Mouse (Mus musculus) intestine, embryonic 16.5 days (tissue): ENCODE measurements at regions not wholly inside any gene's neighbourhood (a gene's known extent, or its start where the extent isn't known, plus 50 kb on each side); places are given as distances from the start of the nearest gene placed in this dataset.

Experiments
- ATAC-seq: fragments of 200-750 bp; cut with Nextera tagmentation; 2 replicates; pipeline ENCODE4 v1.8.0; 2017; ENCODE audit warnings: moderate TSS enrichment, moderate library complexity
- H3K27ac ChIP-seq: fragments of 300-500 bp; sonication (generic); 2 replicates; pipeline ENCODE4 v1.5.1; 2014; ENCODE audit warnings: mild to moderate bottlenecking, low read length
- H3K27me3 ChIP-seq: fragments of 300-500 bp; sonication (generic); replicated peaks from 2 replicates; pipeline ENCODE4 v1.6.1; 2014; ENCODE audit warnings: low read length, control low read depth, mixed read lengths; ENCODE audit not compliant: control insufficient read depth, insufficient read depth
- H3K36me3 ChIP-seq: fragments of 300-500 bp; sonication (generic); 2 replicates; pipeline ENCODE4 v1.6.1; 2014; ENCODE audit warnings: low read length, control low read depth; ENCODE audit not compliant: control insufficient read depth, insufficient read depth
- H3K4me1 ChIP-seq: fragments of 300-500 bp; sonication (generic); 2 replicates; pipeline ENCODE4 v1.6.1; 2014; ENCODE audit warnings: low read length, control low read depth, mixed read lengths; ENCODE audit not compliant: control insufficient read depth, insufficient read depth
- H3K4me2 ChIP-seq: fragments of 300-500 bp; sonication (generic); 2 replicates; pipeline ENCODE4 v1.6.1; 2014; ENCODE audit warnings: low read depth, low read length, control low read depth
- H3K4me3 ChIP-seq: fragments of 300-500 bp; sonication (generic); 2 replicates; pipeline ENCODE4 v1.5.1; 2014; ENCODE audit warnings: mild to moderate bottlenecking, low read length
- H3K9ac ChIP-seq: fragments of 300-500 bp; sonication (generic); 2 replicates; pipeline ENCODE4 v1.6.1; 2014; ENCODE audit warnings: low read depth, low read length
- H3K9me3 ChIP-seq: fragments of 300-500 bp; sonication (generic); 2 replicates; pipeline ENCODE4 v1.6.1; 2016; ENCODE audit warnings: low read length, control low read depth; ENCODE audit not compliant: control insufficient read depth
- WGBS: fragments of 180-500 bp; shearing (Covaris S2); extraction: QIAGEN DNeasy Blood & Tissue Kit; methylation state at CpG from one replicate; pipeline ENCODE4 v1.1.7; 2014; 5-methylcytosine and 5-hydroxymethylcytosine counted together

GRCm38 (mm10) chr11:64267547-64267946, 167.6 kb upstream of the Hs3st3a1 start:
- Histone ChIP-seq H3K4me1 (no peaks in the 10 kb centered on the region), H3K27ac (no peak overlapping the region), H3K27me3 (no peaks in the 10 kb centered on the region), H3K36me3 (no peaks in the 10 kb centered on the region), H3K4me2 (no peak overlapping the region), H3K9ac (no peak overlapping the region), H3K4me3 (no peak overlapping the region), H3K9me3 (no peaks in the 10 kb centered on the region)
- WGBS, result 56% methylated on average over 5 of the region's 5 CpGs
- no peak for ATAC-seq

DNA sequence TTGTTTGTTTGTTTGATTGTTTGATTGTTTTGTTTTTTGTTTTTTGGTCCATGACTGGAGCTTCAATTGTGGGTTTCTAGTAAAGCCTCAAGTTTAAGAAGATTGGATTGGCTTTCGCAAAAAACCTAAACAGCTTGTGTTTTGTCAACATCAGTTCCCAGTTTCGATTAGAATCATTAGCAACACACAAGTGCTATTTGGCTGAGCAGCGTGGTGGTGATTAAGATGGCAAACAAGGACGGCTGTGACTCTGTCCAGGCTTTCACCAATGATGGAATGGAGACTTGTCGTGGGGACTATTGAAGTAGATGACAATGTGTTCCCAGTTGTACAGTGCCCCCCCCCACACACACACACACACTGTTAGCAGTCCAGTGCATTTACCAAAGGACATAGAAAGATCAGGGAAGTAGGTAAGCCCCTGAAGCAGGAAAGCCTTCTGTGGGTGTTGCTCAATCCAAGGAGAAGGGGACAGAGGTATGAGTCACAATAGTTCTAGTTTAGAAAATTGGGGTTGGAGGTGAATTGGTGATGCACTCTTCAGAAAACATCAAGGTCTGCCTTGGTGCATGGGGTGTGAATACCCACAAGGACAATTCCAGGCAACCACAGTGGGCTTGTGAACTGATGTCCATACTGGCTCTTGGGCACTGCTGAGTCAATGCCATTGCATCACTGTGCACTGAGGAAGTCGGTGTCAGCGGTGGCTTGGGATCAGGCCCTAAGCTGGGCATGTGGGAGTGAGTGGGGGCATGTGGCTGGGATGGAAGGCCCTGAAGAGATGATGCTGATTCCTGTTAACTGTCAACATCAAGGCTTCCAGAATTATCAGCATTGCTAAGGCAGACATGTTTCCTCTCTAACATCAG, 174.5 kb upstream of the Cox10 start:
- H3K4me3 ChIP-seq, result no peak overlapping the region
- no peaks in the 10 kb centered on the region for H3K36me3 ChIP-seq
- H3K9me3 ChIP-seq, result no peaks in the 10 kb centered on the region; the same call in 1 of the 2 replicates
- no peak overlapping the region for H3K27ac ChIP-seq
- H3K9ac ChIP-seq, result no peak overlapping the region
- no peak for ATAC-seq
- H3K4me1 ChIP-seq, result no peaks in the 10 kb centered on the region
- WGBS, result 77% methylated on average over 7 of the region's 7 CpGs
- no peaks in the 10 kb centered on the region for H3K27me3 ChIP-seq
- H3K4me2 ChIP-seq, result no peak overlapping the region

GRCm38 (mm10) chr11:64236873-64237272, 157.6 kb upstream of the Cox10 start:
- no peak overlapping the region for H3K27ac ChIP-seq
- no peak overlapping the region for H3K9ac ChIP-seq
- H3K4me1 ChIP-seq, result no peaks in the 10 kb centered on the region
- no peaks in the 10 kb centered on the region for H3K36me3 ChIP-seq
- H3K9me3 ChIP-seq, result no peaks in the 10 kb centered on the region
- ATAC-seq, result no peak
- H3K4me2 ChIP-seq, result no peak overlapping the region
- WGBS, result 78% methylated on average over 4 of the region's 4 CpGs
- no peaks in the 10 kb centered on the region for H3K27me3 ChIP-seq
- no peak overlapping the region for H3K4me3 ChIP-seq

- no peak overlapping the region for H3K4me2 ChIP-seq
- H3K9ac ChIP-seq, result no peak overlapping the region
- no peak overlapping the region for H3K27ac ChIP-seq
- H3K36me3 ChIP-seq, result no peaks in the 10 kb centered on the region
- no peak for ATAC-seq
- H3K4me3 ChIP-seq, result no peak overlapping the region
- H3K9me3 ChIP-seq, result no peaks in the 10 kb centered on the region
- no peaks in the 10 kb centered on the region for H3K4me1 ChIP-seq
- WGBS, result 68% methylated on average over 4 of the region's 4 CpGs
- H3K27me3 ChIP-seq, result no peaks in the 10 kb centered on the region
These were observed 150.8 kb upstream of the Cox10 start for GRCm38 (mm10) chr11:64230071-64230470.

GRCm38 (mm10) chr11:64220888-64221287, 141.6 kb upstream of the Cox10 start:
- Histone ChIP-seq H3K4me3 (no peak overlapping the region), H3K9ac (no peak overlapping the region), H3K4me1 (no peaks in the 10 kb centered on the region), H3K4me2 (no peak overlapping the region), H3K27me3 (no peaks in the 10 kb centered on the region), H3K27ac (no peak overlapping the region), H3K9me3 (no peaks in the 10 kb centered on the region), H3K36me3 (no peaks in the 10 kb centered on the region)
- WGBS, result 94% methylated on average over 4 of the region's 4 CpGs
- ATAC-seq, result no peak

DNA sequence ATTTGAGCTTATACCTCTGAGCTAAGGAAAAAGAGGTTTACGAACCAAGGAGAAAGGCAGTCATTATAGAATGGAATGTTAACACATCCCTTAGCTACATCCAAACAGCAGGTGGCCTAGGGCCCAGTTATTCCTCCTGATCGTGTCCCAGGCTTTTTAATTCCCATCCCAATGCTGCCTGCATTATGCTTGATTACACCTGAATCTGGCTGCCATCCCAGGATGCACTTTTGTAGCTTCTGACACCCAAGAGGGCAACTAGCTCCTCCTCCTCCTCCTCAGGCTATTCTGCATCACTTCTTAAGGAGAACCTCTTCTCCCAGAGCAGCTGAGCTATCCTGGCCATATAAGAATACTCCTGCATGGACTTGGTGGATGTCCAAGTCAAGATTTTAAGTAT, 137.9 kb upstream of the Cox10 start:
- Histone ChIP-seq H3K9ac (no peak overlapping the region), H3K4me2 (no peak overlapping the region), H3K27me3 (no peaks in the 10 kb centered on the region), H3K36me3 (no peaks in the 10 kb centered on the region), H3K9me3 (no peaks in the 10 kb centered on the region), H3K4me1 (no peaks in the 10 kb centered on the region), H3K4me3 (no peak overlapping the region), H3K27ac (no peak overlapping the region)
- 54% methylated on average over 2 of the region's 2 CpGs for WGBS
- no peak for ATAC-seq

GRCm38 (mm10) chr11:64210916-64211315, 131.6 kb upstream of the Cox10 start:
- Histone ChIP-seq H3K36me3 (no peaks in the 10 kb centered on the region), H3K4me1 (no peaks in the 10 kb centered on the region), H3K4me3 (no peak overlapping the region), H3K27ac (no peak overlapping the region), H3K9me3 (no peaks in the 10 kb centered on the region), H3K27me3 (no peaks in the 10 kb centered on the region), H3K4me2 (no peak overlapping the region), H3K9ac (no peak overlapping the region)
- no peak for ATAC-seq
- WGBS, result 63% methylated on average over 3 of the region's 3 CpGs

DNA sequence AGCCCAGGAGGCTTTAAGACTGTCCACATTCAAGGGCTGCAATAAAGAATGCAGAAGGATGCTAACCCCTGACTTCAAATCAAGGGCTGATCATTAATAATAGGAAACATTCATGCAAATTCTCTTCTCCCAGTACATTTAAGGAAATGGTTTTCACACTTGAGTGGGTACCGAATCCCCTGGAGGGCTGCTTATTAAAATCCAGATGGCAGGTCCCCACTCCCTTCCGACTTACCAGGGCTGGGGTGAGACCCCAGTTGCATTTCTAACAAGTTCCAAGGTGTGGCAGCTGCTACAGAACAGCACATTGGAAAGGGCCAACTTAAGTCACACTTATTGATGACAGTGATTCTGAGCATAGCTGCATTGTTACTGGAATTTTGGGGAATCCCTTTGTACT, 129.0 kb upstream of the Cox10 start:
- H3K9me3 ChIP-seq, result no peaks in the 10 kb centered on the region
- H3K27me3 ChIP-seq, result no peaks in the 10 kb centered on the region
- H3K27ac ChIP-seq, result no peak overlapping the region
- H3K36me3 ChIP-seq, result no peaks in the 10 kb centered on the region
- H3K9ac ChIP-seq, result no peak overlapping the region
- 69% methylated on average over 2 of the region's 2 CpGs for WGBS
- no peak for ATAC-seq
- H3K4me1 ChIP-seq, result no peaks in the 10 kb centered on the region
- no peak overlapping the region for H3K4me3 ChIP-seq
- H3K4me2 ChIP-seq, result no peak overlapping the region

DNA sequence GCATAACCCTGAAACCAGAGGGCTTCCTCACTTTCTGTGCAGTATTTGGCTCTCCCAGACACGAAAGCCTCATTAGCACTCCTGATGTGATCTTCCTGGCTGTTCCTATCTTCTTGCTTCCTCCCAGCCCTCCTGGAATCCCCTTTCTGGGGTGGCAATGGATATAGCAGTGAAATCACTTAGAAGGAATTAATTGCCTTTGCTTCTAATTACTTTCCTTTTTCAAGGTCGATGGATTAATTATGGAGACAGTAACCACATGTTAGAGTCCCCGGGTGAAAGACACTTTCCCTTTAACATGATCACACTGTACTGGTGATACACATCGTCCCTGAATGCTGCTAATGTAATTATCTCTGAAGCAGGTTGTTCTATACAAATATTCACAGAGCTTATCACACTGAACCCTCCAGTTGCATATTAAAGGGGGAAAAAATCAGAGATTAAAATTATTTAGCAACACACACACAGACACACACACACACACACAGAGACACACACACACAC, 128.1 kb upstream of the Cox10 start:
- Histone ChIP-seq H3K4me1 (no peaks in the 10 kb centered on the region), H3K4me3 (no peak overlapping the region), H3K9ac (no peak overlapping the region), H3K9me3 (no peaks in the 10 kb centered on the region), H3K4me2 (no peak overlapping the region), H3K36me3 (no peaks in the 10 kb centered on the region), H3K27ac (no peak overlapping the region), H3K27me3 (no peaks in the 10 kb centered on the region)
- WGBS, result 70% methylated on average over 4 of the region's 4 CpGs
- no peak for ATAC-seq

DNA sequence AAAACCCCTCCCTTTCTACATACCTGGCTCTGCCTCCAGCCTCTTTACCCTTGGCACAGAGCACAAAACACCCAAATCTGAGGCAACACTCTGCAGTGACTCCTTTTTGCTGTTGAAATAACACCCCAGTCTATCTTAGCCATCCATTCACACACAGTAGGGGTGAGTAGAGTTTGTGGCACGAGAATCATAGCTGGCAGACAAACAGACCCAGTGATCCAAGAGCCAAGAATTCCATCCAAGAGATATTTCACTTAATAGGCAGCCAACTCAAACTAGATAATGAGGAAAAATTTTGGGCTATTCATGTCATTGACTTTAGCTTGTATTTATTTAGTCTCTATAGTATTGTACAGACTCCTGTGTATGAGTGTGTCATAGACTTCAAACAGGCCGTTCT, 126.9 kb upstream of the Cox10 start:
- Histone ChIP-seq H3K4me3 (no peak overlapping the region), H3K27ac (no peak overlapping the region), H3K9ac (no peak overlapping the region), H3K4me1 (no peaks in the 10 kb centered on the region), H3K27me3 (no peaks in the 10 kb centered on the region), H3K36me3 (no peaks in the 10 kb centered on the region), H3K9me3 (no peaks in the 10 kb centered on the region), H3K4me2 (no peak overlapping the region)
- no peak for ATAC-seq
- WGBS, result 73% methylated on average over 2 of the region's 2 CpGs
